Mouse (Mus musculus) megakaryocyte, embryonic 14.5 days (primary cell): Measurements from ENCODE around the gene Tufm.

ENCODE experiments used
- FLI1 ChIP-seq: IDR thresholded peaks from 2 replicates; pipeline ENCODE4 v1.6.1; 2012; ENCODE audit warnings: low read length, inconsistent platforms, mixed read lengths
- GATA1 ChIP-seq: IDR thresholded peaks from 3 replicates; pipeline ENCODE4 v1.6.1; 2012; ENCODE audit warnings: mixed read lengths, low read length, inconsistent platforms, borderline replicate concordance

GRCm38 (mm10) chr7:126460623-126461399 is 26.4 kb upstream of the Tufm start:
- TF ChIP-seq GATA1 (no peak), FLI1 (no peak)
